Mouse (Mus musculus): ENCODE measurements at regions not wholly inside any gene's neighbourhood (a gene's known extent, or its start where the extent isn't known, plus 50 kb on each side); places are given as distances from the start of the nearest gene placed in this dataset.

DNA sequence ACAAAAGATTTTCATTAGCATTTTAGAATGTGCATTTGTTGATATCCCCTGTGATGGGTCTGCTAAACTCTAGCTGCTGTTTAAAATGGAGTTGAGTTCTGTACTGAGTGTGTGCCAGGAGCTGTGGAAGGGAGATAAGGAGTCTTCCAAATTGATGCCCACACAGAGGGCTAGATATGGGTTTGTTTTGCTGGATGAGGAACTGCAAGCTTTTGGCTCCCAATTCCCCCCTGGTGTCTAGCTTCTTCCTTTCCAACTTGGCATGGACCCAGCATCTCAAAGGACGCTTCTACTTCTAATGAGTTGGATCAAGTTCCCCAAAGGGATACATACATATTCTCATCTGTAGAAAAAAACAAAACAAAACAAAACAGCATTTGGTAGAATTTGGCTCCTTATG lies 577.0 kb upstream of the Large1 start:
- no peak for DNase-seq

DNA sequence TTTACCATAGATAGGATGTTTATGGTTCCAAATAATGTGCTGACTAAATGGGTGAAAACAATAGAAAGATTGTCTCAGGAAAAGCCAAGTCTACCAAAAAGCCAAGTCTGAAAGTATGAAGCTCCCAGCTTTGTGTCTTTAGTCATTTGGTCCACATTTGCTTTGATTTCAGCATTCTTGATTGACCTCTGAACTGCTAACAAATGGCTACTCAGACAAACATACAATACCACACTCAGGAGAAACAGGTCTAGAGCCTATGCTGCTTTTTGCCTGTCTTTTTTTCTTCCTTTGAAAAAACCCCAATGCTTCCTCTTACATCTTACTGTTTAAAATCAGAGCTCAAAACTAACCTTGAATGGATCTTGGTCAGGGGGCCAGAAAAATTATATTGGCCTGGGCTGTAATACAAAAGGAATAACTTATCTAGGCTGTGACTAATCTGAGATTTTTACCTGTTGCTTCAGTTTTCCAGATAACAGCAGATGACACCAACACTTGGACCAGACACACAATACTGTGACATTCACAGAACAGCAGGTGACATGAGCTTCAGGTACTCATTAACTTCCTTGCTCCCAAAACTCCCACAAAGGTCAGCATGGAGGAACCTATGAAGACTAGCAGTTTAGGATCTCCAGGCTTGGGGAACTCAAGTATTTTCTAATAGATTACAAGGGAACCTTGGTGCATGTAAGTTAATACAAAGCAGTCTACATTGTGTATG lies 572.3 kb upstream of the Large1 start:
- DNase-seq: no peak

DNA sequence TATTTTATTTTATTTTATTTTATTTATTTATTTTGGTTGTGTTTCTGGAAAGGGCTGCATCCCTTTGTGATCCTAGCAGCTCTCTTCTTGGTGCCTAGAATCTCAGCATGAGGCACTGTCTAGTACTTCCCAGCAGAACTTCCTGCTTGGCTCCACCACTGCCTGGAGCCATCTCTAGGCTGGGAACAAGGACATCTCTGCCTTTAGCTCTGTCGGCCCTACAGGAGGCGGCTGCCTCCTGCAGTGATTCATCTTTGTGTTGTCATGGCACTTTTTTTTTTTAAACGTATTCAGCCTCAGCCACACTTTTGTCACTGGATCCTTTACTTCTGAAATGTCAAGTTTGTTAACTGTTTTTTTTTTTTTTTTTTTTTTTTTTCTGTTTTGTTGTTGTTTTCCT lies 569.8 kb upstream of the Large1 start:
- DNase-seq: no peak

GRCm38 (mm10) chr8:73921158-73921557 lies 567.8 kb upstream of the Large1 start:
- no peak for DNase-seq

DNA sequence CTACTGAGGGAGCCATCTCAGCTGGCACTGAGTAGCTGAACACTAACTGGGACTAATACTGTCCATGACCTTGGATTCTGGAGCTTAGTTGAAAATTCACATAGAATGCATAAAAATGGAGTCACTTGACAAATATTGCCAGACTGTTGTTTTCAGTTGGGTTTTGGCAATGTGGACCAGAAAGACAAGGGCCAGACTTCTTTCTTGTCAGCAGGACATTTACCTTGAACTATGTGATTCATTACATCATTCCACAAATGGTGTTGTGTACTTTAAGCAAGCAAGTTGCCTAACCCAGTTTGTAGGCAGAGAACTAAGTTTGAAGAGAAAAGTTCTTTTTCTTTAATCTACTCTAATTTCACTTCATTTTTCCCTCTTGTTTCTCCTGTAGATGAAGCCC lies 567.2 kb upstream of the Large1 start:
- no peak for DNase-seq

DNA sequence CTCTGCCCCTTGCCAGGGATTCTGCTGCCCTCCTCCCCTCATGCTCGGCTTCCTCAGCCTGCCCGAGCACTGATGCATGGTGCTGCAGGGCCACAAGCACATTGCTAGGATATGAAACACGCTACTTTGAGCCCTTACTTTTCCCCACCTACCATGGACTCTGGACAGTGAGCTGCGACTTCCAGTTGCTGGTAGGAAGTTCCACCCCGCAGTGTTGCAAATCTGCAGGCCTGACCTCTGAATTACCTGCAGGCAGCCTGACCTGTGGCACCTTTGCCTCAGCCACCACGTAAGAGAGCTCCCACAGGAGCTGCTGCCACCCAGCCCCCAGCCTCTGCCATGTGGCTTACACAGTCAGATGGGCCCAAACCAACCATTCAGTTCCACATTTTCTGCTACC lies 551.7 kb upstream of the Large1 start:
- DNase-seq: peak; percentile 1 to 3

- no peak for DNase-seq
Measured at GRCm38 (mm10) chr8:73903838-73904237, 550.5 kb upstream of the Large1 start.

DNA sequence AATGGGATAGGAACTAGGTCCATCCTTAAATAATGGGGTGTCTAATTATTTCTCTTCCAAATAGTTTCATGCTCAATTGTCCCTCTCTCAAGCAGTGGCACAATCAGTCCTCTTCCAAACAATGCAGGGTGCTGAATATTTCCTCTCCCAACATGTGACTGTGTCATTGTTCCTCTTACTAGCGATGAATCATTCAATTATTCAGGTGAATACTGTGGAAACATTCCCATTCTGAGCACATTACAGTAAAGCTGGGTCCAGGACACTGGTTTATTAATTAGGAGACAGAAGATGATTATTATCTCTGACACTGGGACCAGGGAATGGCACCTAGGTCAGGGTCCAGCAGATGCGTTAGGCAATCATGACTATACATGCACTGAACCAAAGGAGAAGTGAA lies 532.6 kb upstream of the Large1 start:
- DNase-seq: no peak

DNA sequence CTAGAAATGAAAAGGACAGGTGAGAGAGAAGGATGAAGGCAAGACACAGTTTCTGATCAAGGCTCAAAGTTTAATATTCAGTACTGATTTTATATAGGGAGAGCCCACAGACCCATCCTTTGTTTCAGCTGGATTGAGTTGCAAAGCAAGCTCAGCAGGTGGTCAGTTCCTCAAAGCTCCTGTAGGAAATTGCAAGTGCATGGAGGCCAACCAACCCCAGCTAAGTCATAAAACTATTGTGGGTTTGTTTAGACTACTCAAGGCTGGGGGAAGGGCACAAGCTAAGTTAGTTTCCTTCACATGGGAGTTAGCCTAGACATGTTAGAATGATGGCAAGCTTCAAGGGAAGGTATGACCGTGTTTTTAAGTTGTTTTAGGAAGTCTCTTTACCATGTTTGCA lies 528.3 kb upstream of the Large1 start:
- DNase-seq: no peak

Measured in kidney, postnatal 4 days (tissue).